Mouse (Mus musculus) lung, embryonic 15.5 days (tissue): ENCODE data around the gene Ube2u. TPM values are rescaled to one million over a fixed set of nuclear protein-coding genes. Genes with fewer than 3 reads are reported as not detected.
A peak's percentile ranks its signal among the peaks of the same experiment; 100 is the strongest.

Experiments used
- ATAC-seq: fragments of 200-750 bp; cut with Nextera tagmentation; 2 replicates; pipeline ENCODE4 v1.8.0; 2017; ENCODE audit warnings: moderate number of reproducible peaks, borderline replicate concordance; ENCODE audit not compliant: low FRiP score, low TSS enrichment; ENCODE audit errors: extremely low read depth
- H3K27ac ChIP-seq: fragments of 300-500 bp; sonication (generic); 2 replicates; pipeline ENCODE4 v1.5.1; 2015; ENCODE audit warnings: moderate library complexity, mild to moderate bottlenecking, inconsistent platforms
- H3K27me3 ChIP-seq: fragments of 300-500 bp; sonication (generic); 2 replicates; pipeline ENCODE4 v1.6.1; 2015; ENCODE audit warnings: inconsistent platforms
- H3K36me3 ChIP-seq: fragments of 300-500 bp; sonication (generic); 2 replicates; pipeline ENCODE4 v1.6.1; 2015; ENCODE audit warnings: inconsistent platforms
- H3K4me1 ChIP-seq: fragments of 300-500 bp; sonication (generic); 2 replicates; pipeline ENCODE4 v1.6.1; 2015; ENCODE audit warnings: inconsistent platforms
- H3K4me2 ChIP-seq: fragments of 300-500 bp; sonication (generic); 2 replicates; pipeline ENCODE4 v1.6.1; 2015; ENCODE audit warnings: inconsistent platforms, mild to moderate bottlenecking, moderate library complexity
- H3K4me3 ChIP-seq: fragments of 300-500 bp; sonication (generic); 2 replicates; pipeline ENCODE4 v1.5.1; 2015; ENCODE audit warnings: mild to moderate bottlenecking, inconsistent platforms
- H3K9ac ChIP-seq: fragments of 300-500 bp; sonication (generic); 2 replicates; pipeline ENCODE4 v1.6.1; 2015; ENCODE audit warnings: inconsistent platforms
- H3K9me3 ChIP-seq: fragments of 300-500 bp; sonication (generic); 2 replicates; pipeline ENCODE4 v1.6.1; 2016; ENCODE audit warnings: inconsistent platforms
- WGBS: fragments of 180-500 bp; shearing (Covaris S2); methylation state at CpG from one replicate; pipeline ENCODE4 v1.1.7; 2015; 5-methylcytosine and 5-hydroxymethylcytosine counted together
- polyA plus RNA-seq: library from polyadenylated mRNA; unstranded; fragments of >200 nt; fragmentation: Nextera tagmentation; extraction: Ambion mirVana; gene quantifications from 2 replicates; pipeline ENCODE4 v1.2.1, GENCODE M21; 2015

The Ube2u gene
- polyA plus RNA-seq, 1 experiment from 2014 or later, result 0.25 TPM

- no peaks in the 10 kb centered on the region for H3K4me1 ChIP-seq
- H3K4me2 ChIP-seq, result no peak overlapping the region
- no peaks in the 10 kb centered on the region for H3K27me3 ChIP-seq
- no peaks in the 10 kb centered on the region for H3K9me3 ChIP-seq
- no peak overlapping the region for H3K4me3 ChIP-seq
- H3K27ac ChIP-seq, result no peak overlapping the region
- H3K9ac ChIP-seq, result no peak overlapping the region
- 73% methylated on average over 2 of the region's 2 CpGs for WGBS
- H3K36me3 ChIP-seq, result no peaks in the 10 kb centered on the region
- ATAC-seq, result no peak
These were observed 24.7 kb downstream of the Ube2u start for GRCm38 (mm10) chr4:100503337-100503736.

- ATAC-seq, result no peak
- Histone ChIP-seq H3K9me3 (no peaks in the 10 kb centered on the region), H3K36me3 (no peaks in the 10 kb centered on the region), H3K4me3 (no peak overlapping the region), H3K4me1 (no peaks in the 10 kb centered on the region), H3K27ac (no peak overlapping the region), H3K4me2 (no peak overlapping the region), H3K27me3 (no peaks in the 10 kb centered on the region), H3K9ac (no peak overlapping the region)
- 81% methylated on average over 2 of the region's 2 CpGs for WGBS
These were observed 39.0 kb downstream of the Ube2u start for GRCm38 (mm10) chr4:100517646-100518045.

GRCm38 (mm10) chr4:100522534-100522933, 43.9 kb downstream of the Ube2u start:
- 39% methylated on average over 6 of the region's 6 CpGs for WGBS
- ATAC-seq, result no peak
- no peaks in the 10 kb centered on the region for H3K36me3 ChIP-seq
- no peaks in the 10 kb centered on the region for H3K9me3 ChIP-seq
- no peak overlapping the region for H3K4me2 ChIP-seq
- H3K4me3 ChIP-seq, result no peak overlapping the region
- peaks cover 7% of the 10 kb centered on the region for H3K4me1 ChIP-seq
- no peak overlapping the region for H3K9ac ChIP-seq
- H3K27ac ChIP-seq, result no peak overlapping the region
- no peaks in the 10 kb centered on the region for H3K27me3 ChIP-seq

GRCm38 (mm10) chr4:100524741-100525140, 46.1 kb downstream of the Ube2u start:
- Histone ChIP-seq H3K27me3 (no peaks in the 10 kb centered on the region), H3K9ac (no peak overlapping the region), H3K27ac (no peak overlapping the region), H3K4me3 (no peak overlapping the region), H3K4me2 (no peak overlapping the region), H3K9me3 (no peaks in the 10 kb centered on the region), H3K36me3 (no peaks in the 10 kb centered on the region), H3K4me1 (peaks cover 12% of the 10 kb centered on the region)
- 60% methylated on average over 4 of the region's 4 CpGs for WGBS
- no peak for ATAC-seq

GRCm38 (mm10) chr4:100526296-100526695, 47.6 kb downstream of the Ube2u start:
- Histone ChIP-seq H3K27ac (no peak overlapping the region), H3K9me3 (no peaks in the 10 kb centered on the region), H3K9ac (no peak overlapping the region), H3K36me3 (no peaks in the 10 kb centered on the region), H3K4me3 (no peak overlapping the region), H3K4me2 (no peak overlapping the region), H3K4me1 (peaks cover 12% of the 10 kb centered on the region), H3K27me3 (no peaks in the 10 kb centered on the region)
- no peak for ATAC-seq
- WGBS, result 33% methylated on average over 6 of the region's 6 CpGs

- 9% methylated on average over 3 of the region's 3 CpGs for WGBS
- H3K4me3 ChIP-seq, result no peak overlapping the region; the same call in 1 of the 2 replicates
- peaks cover 12% of the 10 kb centered on the region for H3K4me1 ChIP-seq
- H3K27me3 ChIP-seq, result no peaks in the 10 kb centered on the region
- H3K9ac ChIP-seq, result no peak overlapping the region
- no peaks in the 10 kb centered on the region for H3K36me3 ChIP-seq
- ATAC-seq, result 0 out of 2 replicates have a peak, but pooled peaks have one; percentile 42
- H3K9me3 ChIP-seq, result no peaks in the 10 kb centered on the region
- no peak overlapping the region for H3K27ac ChIP-seq
- peak overlapping the region; percentile 60 for H3K4me2 ChIP-seq
These were observed 48.4 kb downstream of the Ube2u start for GRCm38 (mm10) chr4:100527086-100527485.

- Histone ChIP-seq H3K4me3 (peak overlapping the region; percentile 33), H3K27ac (0 out of 2 replicates have a peak overlapping the region, but pooled peaks have one; percentile 12)
- 8% methylated on average over 15 of the region's 15 CpGs for WGBS
These were observed 48.9 kb downstream of the Ube2u start for GRCm38 (mm10) chr4:100527554-100528001.

GRCm38 (mm10) chr4:100533607-100534006, 55.0 kb downstream of the Ube2u start:
- ATAC-seq, result no peak

More at GRCm38 (mm10) chr4:100527554-100528001, 48.9 kb downstream of the Ube2u start:
- Histone ChIP-seq H3K4me2 (peak overlapping the region; percentile 60), H3K36me3 (no peaks in the 10 kb centered on the region), H3K9ac (peak overlapping the region; percentile 20; the same call in 1 of the 2 replicates), H3K27me3 (no peaks in the 10 kb centered on the region), H3K9me3 (no peaks in the 10 kb centered on the region), H3K4me1 (peaks cover 12% of the 10 kb centered on the region)
- peak; percentile 83; the same call in 1 of the 2 replicates for ATAC-seq

GRCm38 (mm10) chr4:100534946-100535345, 56.3 kb downstream of the Ube2u start:
- H3K4me3 ChIP-seq, result no peak overlapping the region
- H3K36me3 ChIP-seq, result no peaks in the 10 kb centered on the region
- no peak for ATAC-seq
- no peaks in the 10 kb centered on the region for H3K9me3 ChIP-seq
- H3K4me1 ChIP-seq, result no peaks in the 10 kb centered on the region
- no peak overlapping the region for H3K27ac ChIP-seq
- H3K4me2 ChIP-seq, result no peak overlapping the region
- no peak overlapping the region for H3K9ac ChIP-seq
- WGBS, result 88% methylated on average over 3 of the region's 3 CpGs
- no peaks in the 10 kb centered on the region for H3K27me3 ChIP-seq

More at GRCm38 (mm10) chr4:100533607-100534006, 55.0 kb downstream of the Ube2u start:
- H3K4me1 ChIP-seq, result no peaks in the 10 kb centered on the region
- H3K9ac ChIP-seq, result no peak overlapping the region
- H3K27me3 ChIP-seq, result no peaks in the 10 kb centered on the region
- WGBS, result 30% methylated on average over 6 of the region's 6 CpGs
- peak overlapping the region; percentile 11; the same call in 1 of the 2 replicates for H3K4me2 ChIP-seq
- no peak overlapping the region for H3K27ac ChIP-seq
- no peaks in the 10 kb centered on the region for H3K36me3 ChIP-seq
- H3K9me3 ChIP-seq, result no peaks in the 10 kb centered on the region
- no peak overlapping the region for H3K4me3 ChIP-seq

- H3K9ac ChIP-seq, result no peak overlapping the region
- no peaks in the 10 kb centered on the region for H3K4me1 ChIP-seq
- H3K4me2 ChIP-seq, result no peak overlapping the region
- H3K9me3 ChIP-seq, result no peaks in the 10 kb centered on the region
- H3K36me3 ChIP-seq, result no peaks in the 10 kb centered on the region
- ATAC-seq, result no peak
- WGBS, result under 1% methylated on average over 3 of the region's 3 CpGs
- H3K27ac ChIP-seq, result no peak overlapping the region
- H3K4me3 ChIP-seq, result no peak overlapping the region
- H3K27me3 ChIP-seq, result no peaks in the 10 kb centered on the region
These were observed 59.2 kb downstream of the Ube2u start for GRCm38 (mm10) chr4:100537898-100538297.

- 56% methylated on average over 3 of the region's 3 CpGs for WGBS
- Histone ChIP-seq H3K9ac (no peak overlapping the region), H3K4me1 (no peaks in the 10 kb centered on the region), H3K9me3 (no peaks in the 10 kb centered on the region), H3K36me3 (no peaks in the 10 kb centered on the region), H3K4me3 (no peak overlapping the region), H3K4me2 (no peak overlapping the region), H3K27me3 (no peaks in the 10 kb centered on the region), H3K27ac (no peak overlapping the region)
- no peak for ATAC-seq
These were observed 60.8 kb downstream of the Ube2u start for GRCm38 (mm10) chr4:100539483-100539882.

- Histone ChIP-seq H3K9me3 (no peaks in the 10 kb centered on the region), H3K4me2 (no peak overlapping the region), H3K4me1 (no peaks in the 10 kb centered on the region), H3K4me3 (no peak overlapping the region), H3K27ac (no peak overlapping the region), H3K27me3 (no peaks in the 10 kb centered on the region), H3K9ac (no peak overlapping the region), H3K36me3 (no peaks in the 10 kb centered on the region)
- ATAC-seq, result peak; percentile 59; the same call in 1 of the 2 replicates
- 32% methylated on average over 4 of the region's 4 CpGs for WGBS
These were observed 69.3 kb downstream of the Ube2u start for GRCm38 (mm10) chr4:100547905-100548304.

GRCm38 (mm10) chr4:100553296-100553695, 74.6 kb downstream of the Ube2u start:
- Histone ChIP-seq H3K9ac (no peak overlapping the region), H3K27me3 (no peaks in the 10 kb centered on the region), H3K9me3 (no peaks in the 10 kb centered on the region), H3K4me3 (no peak overlapping the region), H3K4me1 (no peaks in the 10 kb centered on the region), H3K27ac (no peak overlapping the region), H3K4me2 (no peak overlapping the region), H3K36me3 (no peaks in the 10 kb centered on the region)
- WGBS, result 68% methylated on average over 2 of the region's 2 CpGs
- no peak for ATAC-seq
